Mouse (Mus musculus) erythroblast, embryonic 14.5 days (primary cell): ENCODE results near the gene Nenf.

Source experiments
- GATA1 ChIP-seq: IDR thresholded peaks from 2 replicates; pipeline ENCODE4 v1.6.1; 2012; ENCODE audit warnings: low read length, inconsistent platforms, mixed read lengths
- TAL1 ChIP-seq: IDR thresholded peaks from 3 replicates; pipeline ENCODE4 v1.6.1; 2012; ENCODE audit warnings: low read length, inconsistent platforms, mixed read lengths

DNA sequence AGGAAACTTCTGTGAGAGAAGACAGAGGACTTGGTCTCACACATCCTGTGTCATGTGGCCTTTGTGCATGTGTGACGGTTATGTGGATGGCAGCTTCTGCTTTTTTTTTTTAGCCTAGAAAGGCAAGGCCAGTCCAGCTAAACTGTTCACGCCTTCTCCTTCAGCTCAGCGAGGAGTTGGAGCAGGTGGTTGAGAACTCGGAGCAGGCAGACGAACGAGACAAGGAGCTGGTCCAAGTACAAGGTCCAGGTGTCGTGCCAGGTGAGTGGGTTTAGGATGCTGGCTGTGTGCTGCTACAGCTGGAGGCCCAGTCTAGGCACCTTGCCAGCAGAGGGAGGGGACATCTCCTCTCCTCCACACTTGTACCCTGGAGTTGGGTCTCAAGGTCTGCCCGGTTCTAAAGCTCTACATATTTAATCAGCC, 10.0 kb upstream of the Nenf start:
- no peak for TF ChIP-seq GATA1
- no peak for TF ChIP-seq TAL1
